Mouse (Mus musculus) lung, postnatal 10 days (tissue): Measurements from ENCODE around the gene Rhebl1.
"Not testable (repeated sequence)": the region's sequence is repeated elsewhere in the genome, so short reads cannot be mapped to it uniquely, and the experiment has no call there.

Experiments used
- DNase-seq: peaks from one replicate; pipeline ENCODE4 v3.0.0; 2021

Gene Rhebl1

DNA sequence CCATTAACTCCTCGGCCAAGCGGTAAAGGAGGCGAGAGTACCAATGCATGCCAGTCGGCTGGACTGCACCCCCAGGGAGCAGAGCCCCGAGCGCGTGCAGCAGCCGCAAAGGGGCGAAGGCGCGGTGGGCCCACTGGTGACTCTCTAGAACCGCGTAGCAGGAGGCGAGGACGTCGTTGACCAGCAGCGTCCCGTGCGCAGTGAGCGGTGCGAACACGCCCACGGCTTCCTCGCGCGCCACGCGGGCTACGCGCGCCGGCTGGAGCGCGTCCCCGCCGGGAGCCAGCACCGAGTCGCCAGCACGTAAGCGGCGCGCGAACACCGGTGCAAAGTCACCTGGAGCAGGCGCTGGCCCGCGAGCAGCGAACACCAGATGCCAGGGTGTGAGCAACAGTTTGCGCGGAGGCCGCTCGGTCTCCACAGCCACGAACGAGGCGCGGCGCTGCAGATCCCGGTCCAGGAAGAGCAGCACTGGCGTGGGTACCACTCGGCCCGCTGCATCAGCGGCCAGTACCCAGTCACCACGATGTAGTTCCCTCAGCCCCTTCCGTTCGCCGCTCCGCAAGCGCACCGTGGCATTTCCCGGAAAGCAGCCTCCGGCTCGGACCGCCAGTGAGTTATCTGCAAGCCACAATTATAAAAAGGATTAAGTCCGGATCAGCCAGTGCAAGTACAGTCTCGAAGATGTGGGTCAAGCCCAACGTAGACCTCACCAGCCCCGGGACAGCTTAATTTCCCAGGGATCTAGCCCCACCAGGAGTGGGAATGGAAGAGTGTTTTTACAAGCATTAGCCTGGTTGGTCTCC, at the start of gene Rhebl1:
Rhebl1 (minus strand) TSS at position 601 of the 806 bp plus-strand sequence.
- DNase-seq: peak; percentile 47

GRCm38 (mm10) chr15:98943133-98943532, 48.8 kb upstream of the Rhebl1 start:
- no peak for DNase-seq

GRCm38 (mm10) chr15:98942081-98942480, 47.7 kb upstream of the Rhebl1 start:
- DNase-seq: no peak

DNA sequence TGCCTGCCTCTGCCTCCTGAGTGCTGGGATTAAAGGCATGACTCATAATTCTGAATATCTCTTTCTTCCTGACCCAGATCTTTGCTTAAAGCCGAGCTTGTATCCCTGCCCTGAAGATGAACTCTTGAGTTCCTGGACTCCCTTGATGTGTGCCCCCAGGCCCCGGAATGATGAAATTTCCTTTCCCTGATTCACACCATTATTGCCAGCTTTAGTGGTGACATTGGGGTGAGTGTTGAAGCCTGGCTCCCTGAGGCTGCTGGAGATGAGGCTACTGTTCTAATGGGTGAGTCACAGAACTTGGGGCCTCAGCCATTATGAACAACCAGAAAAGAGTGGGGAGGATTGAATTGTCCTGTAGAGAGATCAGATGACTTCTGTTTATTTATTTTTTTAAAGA, 47.2 kb upstream of the Rhebl1 start:
- DNase-seq: no peak

GRCm38 (mm10) chr15:98940816-98941215, 46.5 kb upstream of the Rhebl1 start:
- no peak for DNase-seq

GRCm38 (mm10) chr15:98934217-98934839, 40.0 kb upstream of the Rhebl1 start, which contains the start of gene Tuba1b:
TSS of gene Tuba1b (minus strand) at chr15:98934565.
- DNase-seq: peak; percentile 94

DNA sequence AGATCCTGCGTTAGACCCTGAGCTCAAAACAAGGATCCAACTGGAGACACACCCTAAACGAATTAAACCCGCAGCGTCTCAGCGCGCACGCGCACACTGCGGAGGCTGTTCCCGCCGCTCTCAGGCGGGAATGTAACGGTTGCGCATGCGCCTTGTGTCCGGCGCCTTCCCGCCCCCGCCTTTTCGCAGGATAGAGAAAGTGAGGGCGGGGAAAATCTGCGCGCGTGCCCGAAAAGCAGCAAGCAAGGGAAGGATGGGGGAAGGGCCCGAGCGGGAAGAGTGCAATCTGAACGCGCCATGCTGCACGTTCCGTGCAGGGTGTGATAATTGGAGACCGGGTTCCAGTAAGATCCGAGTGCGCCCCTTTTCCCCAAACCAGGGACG, 39.5 kb upstream of the Rhebl1 start:
- peak; percentile 98 for DNase-seq

DNA sequence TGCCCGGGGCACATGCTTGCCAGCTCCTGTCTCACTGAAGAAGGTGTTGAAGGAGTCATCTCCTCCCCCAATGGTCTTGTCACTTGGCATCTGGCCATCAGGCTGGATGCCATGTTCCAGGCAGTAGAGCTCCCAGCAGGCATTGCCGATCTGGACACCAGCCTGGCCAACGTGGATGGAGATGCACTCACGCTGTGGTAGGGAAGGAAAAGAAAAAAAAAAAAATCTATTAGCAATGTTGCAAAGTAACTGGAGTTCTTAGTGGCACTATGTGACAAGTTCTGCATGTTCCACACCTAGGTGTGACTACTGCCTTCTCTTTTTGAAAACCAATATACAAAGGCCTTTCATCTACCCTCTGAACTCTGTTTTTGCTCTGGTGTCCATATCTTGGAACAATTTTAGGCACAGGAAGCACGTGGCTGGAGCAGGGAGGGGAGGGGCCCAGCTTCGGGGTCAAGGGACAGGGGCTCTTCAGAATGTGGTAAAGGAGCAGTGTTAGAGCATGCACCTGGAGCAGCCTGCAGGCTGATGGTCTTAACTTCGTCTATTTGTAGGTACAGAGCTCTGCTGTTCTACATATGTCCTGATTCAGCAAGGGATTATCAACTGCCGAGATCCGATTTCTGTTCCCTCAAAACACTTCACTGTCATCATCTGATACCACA, 38.8 kb upstream of the Rhebl1 start:
- DNase-seq: not testable (repeated sequence)

- DNase-seq: no peak
Measured at GRCm38 (mm10) chr15:98930998-98931397, 36.7 kb upstream of the Rhebl1 start.

- no peak for DNase-seq
Measured at GRCm38 (mm10) chr15:98930017-98930734, 35.8 kb upstream of the Rhebl1 start.

- DNase-seq: peak; percentile 87
Measured at GRCm38 (mm10) chr15:98928598-98929240, 34.4 kb upstream of the Rhebl1 start.

- no peak for DNase-seq
Measured at GRCm38 (mm10) chr15:98927566-98927965, 33.2 kb upstream of the Rhebl1 start.

DNA sequence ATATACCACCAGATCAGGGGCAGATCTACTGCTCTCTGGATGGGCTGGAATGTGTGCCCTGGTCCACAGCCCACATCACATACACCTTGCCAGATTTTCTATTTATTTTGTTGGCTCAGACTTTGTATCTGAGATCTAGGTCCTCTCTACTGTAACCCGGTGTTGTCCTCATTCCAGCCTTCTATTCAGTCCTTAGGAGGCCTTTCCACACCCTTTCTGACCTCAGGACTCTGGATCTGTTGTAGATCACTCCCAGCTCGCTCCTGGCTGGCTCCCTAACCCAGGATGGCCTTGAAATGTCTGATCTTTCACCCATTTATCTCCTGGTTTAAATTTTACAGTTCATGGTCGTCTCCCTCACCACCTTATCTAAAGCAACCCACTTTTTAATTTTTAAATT, 30.3 kb upstream of the Rhebl1 start:
- no peak for DNase-seq

DNA sequence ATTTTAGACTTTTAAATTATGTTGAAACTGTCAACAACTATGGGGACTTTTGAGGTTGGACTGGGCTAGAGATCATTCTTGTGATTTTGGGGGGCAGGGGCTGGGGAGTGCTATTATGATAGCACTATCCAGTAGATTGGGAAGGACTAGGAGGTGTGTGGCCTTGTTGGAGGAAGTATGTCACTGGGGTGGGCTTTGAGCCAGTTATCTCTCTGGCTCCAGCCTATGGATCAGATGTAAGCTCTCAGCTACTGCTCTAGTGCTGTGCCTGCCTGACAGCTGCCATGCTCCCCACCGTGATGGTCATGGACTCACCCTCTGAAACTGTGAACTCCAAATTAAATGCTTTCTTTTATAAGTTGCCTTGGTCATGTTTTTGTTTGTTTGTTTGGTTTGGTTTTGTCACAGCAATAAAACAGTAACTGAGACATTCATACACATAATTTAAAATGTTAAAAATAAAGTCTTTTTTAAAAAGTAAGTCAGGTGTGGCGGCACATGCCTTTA, 28.7 kb upstream of the Rhebl1 start:
- no peak for DNase-seq

DNA sequence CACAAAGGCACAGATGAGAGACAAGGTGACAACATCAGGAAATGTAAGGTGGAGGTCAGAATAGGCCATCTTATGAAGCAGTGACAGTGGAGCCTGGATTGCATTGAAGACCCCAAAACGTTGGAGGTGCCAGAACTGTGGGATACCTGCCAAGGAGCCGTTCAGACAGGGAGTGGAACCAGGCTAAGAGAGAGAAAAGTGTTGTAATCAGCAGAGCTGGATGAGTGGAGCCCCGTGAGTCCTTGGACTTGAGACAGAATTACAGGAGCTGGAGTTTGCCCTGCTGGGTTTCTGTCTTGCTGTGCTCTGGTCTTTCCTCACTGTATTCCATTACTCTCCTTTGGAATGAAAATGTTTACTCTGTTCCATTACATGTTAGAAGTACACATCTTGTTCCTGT, 28.2 kb upstream of the Rhebl1 start:
- peak; percentile 29 for DNase-seq

- DNase-seq: no peak
Measured at GRCm38 (mm10) chr15:98921510-98921909, 27.2 kb upstream of the Rhebl1 start.

GRCm38 (mm10) chr15:98918499-98918895, 24.2 kb upstream of the Rhebl1 start:
- DNase-seq: not testable (repeated sequence)

GRCm38 (mm10) chr15:98917538-98918498, 23.5 kb upstream of the Rhebl1 start, which contains the start of gene Lmbr1l:
TSS of gene Lmbr1l (minus strand) at chr15:98918231.
- peak; percentile 100 for DNase-seq

DNA sequence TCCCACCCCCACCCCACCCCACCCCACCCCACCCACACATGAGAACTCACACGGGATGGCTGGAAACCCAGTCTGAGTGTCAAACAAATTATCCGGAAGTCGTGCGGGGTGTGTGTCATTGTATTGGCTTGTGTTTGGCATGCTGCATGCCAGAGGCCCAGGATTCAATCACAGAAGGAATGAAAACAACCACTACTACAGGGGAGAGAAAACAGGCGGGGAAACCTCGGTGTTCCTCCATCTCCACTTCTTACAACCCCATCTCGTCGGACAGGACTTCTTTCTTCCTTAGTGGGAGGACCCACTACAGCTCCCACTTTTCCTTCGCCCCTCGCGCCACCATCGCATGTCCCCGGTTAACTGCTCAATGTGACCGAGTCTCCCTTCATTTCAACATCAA, 22.8 kb upstream of the Rhebl1 start:
- peak; percentile 57 for DNase-seq

DNA sequence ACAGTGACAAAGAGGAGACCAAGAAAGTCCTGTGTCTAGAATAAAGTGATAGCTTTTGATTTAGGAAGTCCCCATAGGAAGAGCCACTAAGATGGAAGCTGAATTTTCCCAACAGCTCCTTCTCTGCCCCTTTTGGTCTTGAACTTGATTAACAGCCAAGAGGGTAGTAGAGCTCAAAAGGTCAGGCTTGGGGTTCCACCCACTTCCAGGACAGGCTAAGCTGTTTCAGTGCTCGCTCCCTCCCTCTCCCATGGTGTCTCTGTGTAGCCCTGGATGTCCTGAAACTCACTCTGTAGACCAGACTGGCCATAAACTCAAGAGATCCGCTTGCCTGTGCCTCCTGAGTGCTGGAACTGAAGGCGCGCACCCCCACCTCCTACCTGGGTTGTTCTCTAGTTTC, 21.7 kb upstream of the Rhebl1 start:
- no peak for DNase-seq

- DNase-seq: no peak
Measured at GRCm38 (mm10) chr15:98914903-98915302, 20.6 kb upstream of the Rhebl1 start.
